Mouse (Mus musculus): ENCODE results near the gene Ace. TPM values are rescaled to one million over a fixed set of nuclear protein-coding genes. Genes with fewer than 3 reads are reported as not detected.

The Ace gene
- total and polyA plus RNA-seq, 3 experiments = not detected

DNA sequence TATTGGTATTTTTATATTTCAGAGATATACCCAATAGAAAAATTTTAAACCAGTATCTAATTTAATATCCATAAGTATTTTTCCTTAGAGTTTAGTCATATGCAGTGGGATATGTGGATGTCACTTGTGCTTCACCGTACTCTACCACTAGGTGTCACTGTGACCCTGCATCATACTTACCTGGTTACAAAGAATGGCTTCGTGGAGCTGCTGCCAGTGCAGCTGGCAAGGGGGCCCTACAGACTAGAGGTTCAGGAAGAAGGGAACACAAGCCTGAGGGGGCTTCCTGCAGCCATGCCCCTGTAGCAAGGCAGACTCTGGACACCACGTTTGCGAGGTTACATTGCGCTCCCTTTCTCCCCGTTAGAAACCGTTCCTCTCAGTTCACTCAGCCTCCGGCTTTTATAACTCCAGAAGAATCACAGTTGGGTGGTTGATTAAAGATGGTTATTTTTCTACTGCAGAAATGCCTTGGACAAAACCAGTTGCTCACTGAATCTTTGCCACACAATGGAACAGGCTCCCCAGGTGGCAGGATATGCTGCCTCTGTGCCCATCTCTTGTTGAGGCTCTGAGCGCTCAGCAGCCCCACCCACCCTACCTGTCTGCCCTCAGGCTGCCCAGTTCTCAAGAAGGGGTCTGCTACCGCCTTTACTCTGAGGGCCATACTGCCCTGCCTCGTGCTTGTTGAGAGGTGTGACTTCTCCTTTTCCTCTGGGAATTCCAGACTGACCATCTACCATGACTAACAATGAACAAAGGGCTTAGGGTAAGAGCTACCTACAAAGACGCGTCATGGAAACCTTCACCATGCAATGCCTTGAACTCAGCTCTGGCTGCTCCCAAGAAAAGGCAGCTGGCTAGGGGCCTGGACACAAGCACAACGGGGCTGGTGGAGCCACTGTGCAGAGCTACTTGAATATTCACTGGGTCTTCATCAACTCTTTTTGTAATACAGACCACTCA, 40.4 kb upstream of the Ace start:
- DNase-seq (ENCODE audit: low spot score) = peak; percentile 40
- H3K4me1 ChIP-seq (ENCODE audit: insufficient read depth, low read depth, low read length) = peaks cover 2% of the 10 kb centered on the region; the same call in 1 of the 2 replicates
- H3K27me3 ChIP-seq (ENCODE audit: insufficient read depth, low read length) = peaks cover 55% of the 10 kb centered on the region
- H3K36me3 ChIP-seq (replicated peaks) = no peaks in the 10 kb centered on the region
- H3K4me3 ChIP-seq (ENCODE audit: low read depth, low read length) = no peak overlapping the region
- ATAC-seq (ENCODE audit: extremely low read depth, insufficient number of reproducible peaks, low FRiP score, poor library complexity, severe bottlenecking) = no peak
- TF ChIP-seq GATA2 (IDR thresholded peaks at IDR 0.05; ENCODE audit: borderline replicate concordance, low read depth, low read length) (no peak), POLR2AphosphoS5 (IDR thresholded peaks at IDR 0.05; ENCODE audit: insufficient replicate concordance, low read depth, low read length) (no peak), CTCF (IDR thresholded peaks at IDR 0.05; ENCODE audit: low read depth, low read length) (peak; percentile 67)
- H3K9me3 ChIP-seq (replicated peaks) = no peaks in the 10 kb centered on the region

GRCm38 (mm10) chr11:105928171-105928570, 39.6 kb upstream of the Ace start:
- Histone ChIP-seq H3K9me3 (replicated peaks) (no peaks in the 10 kb centered on the region), H3K36me3 (replicated peaks) (no peaks in the 10 kb centered on the region), H3K27me3 (ENCODE audit: insufficient read depth, low read length) (peaks cover 51% of the 10 kb centered on the region), H3K4me3 (ENCODE audit: low read depth, low read length) (no peak overlapping the region), H3K4me1 (ENCODE audit: insufficient read depth, low read depth, low read length) (peaks cover 2% of the 10 kb centered on the region; the same call in 1 of the 2 replicates)
- ATAC-seq (ENCODE audit: extremely low read depth, insufficient number of reproducible peaks, low FRiP score, poor library complexity, severe bottlenecking) (no peak), DNase-seq (ENCODE audit: low spot score) (no peak)
- TF ChIP-seq TAL1 (conservative IDR thresholded peaks at IDR 0.05; ENCODE audit: low read depth, low read length) = no peak
- no peak for TF ChIP-seq GATA2 (IDR thresholded peaks at IDR 0.05; ENCODE audit: borderline replicate concordance, low read depth, low read length)
- TF ChIP-seq GATA1 (IDR thresholded peaks at IDR 0.05; ENCODE audit: borderline replicate concordance, low read length) = no peak
- TF ChIP-seq POLR2AphosphoS5 (IDR thresholded peaks at IDR 0.05; ENCODE audit: insufficient replicate concordance, low read depth, low read length) = no peak
- no peak for TF ChIP-seq CTCF (IDR thresholded peaks at IDR 0.05; ENCODE audit: low read depth, low read length)

GRCm38 (mm10) chr11:105931380-105931779, 36.4 kb upstream of the Ace start:
- Histone ChIP-seq H3K36me3 (replicated peaks) (no peaks in the 10 kb centered on the region), H3K4me1 (ENCODE audit: insufficient read depth, low read depth, low read length) (peaks cover 2% of the 10 kb centered on the region; the same call in 1 of the 2 replicates), H3K4me3 (ENCODE audit: low read depth, low read length) (no peak overlapping the region), H3K27me3 (ENCODE audit: insufficient read depth, low read length) (peaks cover 58% of the 10 kb centered on the region), H3K9me3 (replicated peaks) (no peaks in the 10 kb centered on the region)
- ATAC-seq (ENCODE audit: extremely low read depth, insufficient number of reproducible peaks, low FRiP score, poor library complexity, severe bottlenecking) = no peak
- DNase-seq (ENCODE audit: low spot score) = no peak
- TF ChIP-seq GATA1 (IDR thresholded peaks at IDR 0.05; ENCODE audit: borderline replicate concordance, low read length) (no peak), TAL1 (conservative IDR thresholded peaks at IDR 0.05; ENCODE audit: low read depth, low read length) (no peak), POLR2AphosphoS5 (IDR thresholded peaks at IDR 0.05; ENCODE audit: insufficient replicate concordance, low read depth, low read length) (no peak), GATA2 (IDR thresholded peaks at IDR 0.05; ENCODE audit: borderline replicate concordance, low read depth, low read length) (no peak), CTCF (IDR thresholded peaks at IDR 0.05; ENCODE audit: low read depth, low read length) (no peak)

- H3K4me1 ChIP-seq (ENCODE audit: insufficient read depth, low read depth, low read length) = no peaks in the 10 kb centered on the region
- no peak for TF ChIP-seq POLR2AphosphoS5 (IDR thresholded peaks at IDR 0.05; ENCODE audit: insufficient replicate concordance, low read depth, low read length)
- TF ChIP-seq GATA2 (IDR thresholded peaks at IDR 0.05; ENCODE audit: borderline replicate concordance, low read depth, low read length) = no peak
- TF ChIP-seq GATA1 (IDR thresholded peaks at IDR 0.05; ENCODE audit: borderline replicate concordance, low read length) = no peak
- no peak for TF ChIP-seq CTCF (IDR thresholded peaks at IDR 0.05; ENCODE audit: low read depth, low read length)
- TF ChIP-seq TAL1 (conservative IDR thresholded peaks at IDR 0.05; ENCODE audit: low read depth, low read length) = no peak
- H3K36me3 ChIP-seq (replicated peaks) = no peaks in the 10 kb centered on the region
- no peak for ATAC-seq (ENCODE audit: extremely low read depth, insufficient number of reproducible peaks, low FRiP score, poor library complexity, severe bottlenecking)
- H3K27me3 ChIP-seq (ENCODE audit: insufficient read depth, low read length) = peaks cover 60% of the 10 kb centered on the region
- no peak overlapping the region for H3K4me3 ChIP-seq (ENCODE audit: low read depth, low read length)
- H3K9me3 ChIP-seq (replicated peaks) = no peaks in the 10 kb centered on the region
- DNase-seq (ENCODE audit: low spot score) = no peak
Observed at GRCm38 (mm10) chr11:105933746-105934145, 34.0 kb upstream of the Ace start.

DNA sequence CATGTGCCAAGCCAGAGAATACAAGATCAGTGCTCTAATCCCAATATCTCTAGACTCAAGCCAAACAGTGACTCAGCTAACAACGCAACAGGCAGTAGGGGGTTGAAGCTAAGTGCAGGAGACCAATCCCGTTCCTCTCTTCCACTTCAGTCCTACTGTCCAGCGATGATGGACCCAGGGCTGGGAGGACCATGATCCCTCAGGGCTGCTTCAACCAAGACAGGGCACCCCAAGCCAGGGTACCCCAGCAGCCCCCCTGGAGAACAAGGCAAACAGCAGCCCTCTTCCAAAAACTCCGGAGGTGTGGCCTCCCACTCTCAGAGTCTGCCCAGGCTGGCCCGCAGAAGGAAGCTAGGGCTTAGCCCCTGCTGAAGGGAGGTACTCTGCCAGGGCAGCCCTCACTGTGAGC, 33.4 kb upstream of the Ace start:
- TF ChIP-seq GATA2 (IDR thresholded peaks at IDR 0.05; ENCODE audit: borderline replicate concordance, low read depth, low read length) = no peak
- no peak for TF ChIP-seq CTCF (IDR thresholded peaks at IDR 0.05; ENCODE audit: low read depth, low read length)
- TF ChIP-seq TAL1 (conservative IDR thresholded peaks at IDR 0.05; ENCODE audit: low read depth, low read length) = no peak
- no peak for TF ChIP-seq POLR2AphosphoS5 (IDR thresholded peaks at IDR 0.05; ENCODE audit: insufficient replicate concordance, low read depth, low read length)
- no peak for TF ChIP-seq GATA1 (IDR thresholded peaks at IDR 0.05; ENCODE audit: borderline replicate concordance, low read length)
- no peak for DNase-seq (ENCODE audit: low spot score)
- Histone ChIP-seq H3K36me3 (replicated peaks) (no peaks in the 10 kb centered on the region), H3K27me3 (ENCODE audit: insufficient read depth, low read length) (peaks cover 57% of the 10 kb centered on the region), H3K9me3 (replicated peaks) (no peaks in the 10 kb centered on the region), H3K4me1 (ENCODE audit: insufficient read depth, low read depth, low read length) (no peaks in the 10 kb centered on the region), H3K4me3 (ENCODE audit: low read depth, low read length) (no peak overlapping the region)
- ATAC-seq (ENCODE audit: extremely low read depth, insufficient number of reproducible peaks, low FRiP score, poor library complexity, severe bottlenecking) = no peak

DNA sequence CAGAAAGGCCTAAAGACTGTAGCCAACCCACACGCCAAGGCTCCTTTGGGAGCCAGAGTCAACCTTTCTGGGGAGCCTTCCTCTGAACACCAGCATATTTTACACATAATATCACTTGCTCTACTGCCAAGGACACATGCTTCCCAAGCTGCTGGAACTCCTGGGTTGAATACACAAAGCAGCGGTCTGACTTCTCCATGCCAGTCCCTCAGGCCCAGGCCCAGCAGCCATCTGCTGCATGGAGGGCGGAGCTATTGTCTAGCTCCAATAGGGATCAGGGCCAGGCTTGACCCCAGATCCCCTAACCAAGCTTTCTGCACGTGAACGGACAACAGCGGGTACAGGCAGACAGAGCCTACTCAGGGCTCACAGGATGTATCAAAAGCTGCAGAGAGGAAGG, 32.9 kb upstream of the Ace start:
- no peaks in the 10 kb centered on the region for H3K9me3 ChIP-seq (replicated peaks)
- no peaks in the 10 kb centered on the region for H3K4me1 ChIP-seq (ENCODE audit: insufficient read depth, low read depth, low read length)
- ATAC-seq (ENCODE audit: extremely low read depth, insufficient number of reproducible peaks, low FRiP score, poor library complexity, severe bottlenecking) = no peak
- TF ChIP-seq POLR2AphosphoS5 (IDR thresholded peaks at IDR 0.05; ENCODE audit: insufficient replicate concordance, low read depth, low read length) = no peak
- no peak for TF ChIP-seq TAL1 (conservative IDR thresholded peaks at IDR 0.05; ENCODE audit: low read depth, low read length)
- TF ChIP-seq GATA1 (IDR thresholded peaks at IDR 0.05; ENCODE audit: borderline replicate concordance, low read length) = no peak
- TF ChIP-seq CTCF (IDR thresholded peaks at IDR 0.05; ENCODE audit: low read depth, low read length) = no peak
- TF ChIP-seq GATA2 (IDR thresholded peaks at IDR 0.05; ENCODE audit: borderline replicate concordance, low read depth, low read length) = no peak
- no peak for DNase-seq (ENCODE audit: low spot score)
- H3K4me3 ChIP-seq (ENCODE audit: low read depth, low read length) = no peak overlapping the region
- peaks cover 57% of the 10 kb centered on the region for H3K27me3 ChIP-seq (ENCODE audit: insufficient read depth, low read length)
- no peaks in the 10 kb centered on the region for H3K36me3 ChIP-seq (replicated peaks)
